10 mouse cellular contexts compared by ENCODE assay signal in the genomic region with DNA sequence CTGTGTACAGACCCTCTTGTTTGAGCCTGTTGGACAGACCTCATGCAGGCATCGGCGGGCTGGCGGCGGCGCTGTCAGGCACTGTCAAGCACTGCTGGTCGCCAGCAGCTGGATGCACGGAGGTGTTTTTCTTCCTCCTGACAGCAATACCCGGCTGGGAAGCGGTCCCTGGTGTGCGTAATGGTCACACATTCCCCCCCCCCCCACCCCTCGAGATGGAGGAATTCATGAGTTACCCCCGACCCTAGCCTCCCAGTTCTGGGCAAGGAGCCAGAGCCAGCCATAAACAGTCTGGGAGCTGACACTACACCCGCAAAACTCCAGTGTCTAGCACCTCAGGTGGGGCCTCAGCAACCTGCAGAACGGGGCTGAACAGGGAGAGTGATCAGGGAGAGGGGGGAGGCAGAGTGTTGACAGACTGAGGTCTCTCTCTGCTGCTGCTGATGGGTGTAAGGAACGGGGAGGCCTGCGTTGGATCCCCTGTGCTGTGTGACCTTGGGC. TPM values are rescaled to one million over a fixed set of nuclear protein-coding genes. Genes with fewer than 3 reads are reported as not detected.
A peak's percentile ranks its signal among the peaks of the same experiment; 100 is the strongest.
DNase-seq lines count a peak whose midpoint lies in the region; ATAC-seq and TF ChIP-seq lines count a peak whose summit lies in the region.
"Had no signal": no experiment of that assay in that cellular context is flagged by ENCODE, and none has a peak within 500 bp of the region (broad histone marks: within the 10 kb centered on the region; RNA-seq: fewer than 3 reads in every experiment).

No protein-coding gene starts in this region.

- H3K4me2 ChIP-seq in lung, embryonic 14.5 days: peak overlapping the region; percentile 34; the same call in 1 of the 2 replicates
- peak overlapping the region; percentile 25 for H3K4me2 ChIP-seq in hindbrain, embryonic 16.5 days (ENCODE audit: low read length)
- peak overlapping the region; percentile 33 for H3K4me2 ChIP-seq in neural tube, embryonic 13.5 days

- no peaks in the 10 kb centered on the region for H3K27me3 ChIP-seq in lung, embryonic 14.5 days (ENCODE audit: insufficient read depth, low read length)
- H3K27me3 ChIP-seq in hindbrain, embryonic 16.5 days (replicated peaks; ENCODE audit: control insufficient read depth, insufficient read depth, low read length): no peaks in the 10 kb centered on the region
- no peaks in the 10 kb centered on the region for H3K27me3 ChIP-seq in neural tube, embryonic 13.5 days

- DNase-seq in heart, adult 11 months: peak; percentile 91
- no peak for DNase-seq in heart, adult 18-20 months
- DNase-seq in lung, embryonic 14.5 days: peak; percentile 85
- DNase-seq in lung, adult 18-20 months: no peak
- DNase-seq in adrenal gland, postnatal 10 days: no peak
- no peak for DNase-seq in left cerebral cortex, adult 18-20 months (ENCODE audit: low spot score in 2 of 2)
- DNase-seq: cerebellum, adult 11-12 months had no signal

- no peaks in the 10 kb centered on the region for H3K36me3 ChIP-seq in lung, embryonic 14.5 days (ENCODE audit: insufficient read depth)
- no peaks in the 10 kb centered on the region for H3K36me3 ChIP-seq in hindbrain, embryonic 16.5 days (ENCODE audit: control insufficient read depth, insufficient read depth, low read length)
- H3K36me3 ChIP-seq in neural tube, embryonic 13.5 days: no peaks in the 10 kb centered on the region

- TF ChIP-seq CTCF in lung, embryonic 14.5 days (IDR thresholded peaks at IDR 0.05; ENCODE audit: low read depth): no peak

- no peak overlapping the region for H3K27ac ChIP-seq in lung, embryonic 14.5 days (ENCODE audit: low read depth)
- H3K27ac ChIP-seq in hindbrain, embryonic 16.5 days (ENCODE audit: low read depth, low read length): 0 out of 2 replicates have a peak overlapping the region, but pooled peaks have one; percentile 24
- peak overlapping the region; percentile 59 for H3K27ac ChIP-seq in neural tube, embryonic 13.5 days (replicated peaks)

- H3K4me1 ChIP-seq in lung, embryonic 14.5 days (ENCODE audit: insufficient read depth): peaks cover 19% of the 10 kb centered on the region
- H3K4me1 ChIP-seq in hindbrain, embryonic 16.5 days (ENCODE audit: control insufficient read depth, insufficient read depth, low read depth, low read length): peaks cover 62% of the 10 kb centered on the region
- peaks cover 84% of the 10 kb centered on the region for H3K4me1 ChIP-seq in neural tube, embryonic 13.5 days (replicated peaks)

- H3K9ac ChIP-seq in lung, embryonic 14.5 days: no peak overlapping the region
- H3K9ac ChIP-seq in hindbrain, embryonic 16.5 days (ENCODE audit: low read depth, low read length): peak overlapping the region; percentile 42; the same call in 1 of the 2 replicates
- H3K9ac ChIP-seq in neural tube, embryonic 13.5 days: peak overlapping the region; percentile 42; the same call in 1 of the 2 replicates

- ATAC-seq in lung, embryonic 14.5 days (ENCODE audit: insufficient read depth): peak; percentile 80
- 0 out of 2 replicates have a peak, but pooled peaks have one; percentile 31 for ATAC-seq in hindbrain, embryonic 16.5 days
- peak; percentile 57 for ATAC-seq in neural tube, embryonic 13.5 days (ENCODE audit: low read depth)

- WGBS in lung, embryonic 14.5 days: 12% methylated on average over 16 of the region's 16 CpGs
- 10% methylated on average over 16 of the region's 16 CpGs for WGBS in hindbrain, embryonic 16.5 days
- WGBS in neural tube, embryonic 13.5 days: 16% methylated on average over 16 of the region's 16 CpGs

- H3K9me3 ChIP-seq in lung, embryonic 14.5 days (ENCODE audit: low read depth, low read length): no peaks in the 10 kb centered on the region
- no peaks in the 10 kb centered on the region for H3K9me3 ChIP-seq in hindbrain, embryonic 16.5 days (ENCODE audit: control insufficient read depth, low read length)
- H3K9me3 ChIP-seq in neural tube, embryonic 13.5 days: no peaks in the 10 kb centered on the region
- H3K9me3 ChIP-seq: megakaryocyte, embryonic 14.5 days had no signal

- H3K4me3 ChIP-seq in lung, embryonic 14.5 days (ENCODE audit: low read depth, low read length): no peak overlapping the region
- no peak overlapping the region for H3K4me3 ChIP-seq in hindbrain, embryonic 16.5 days (ENCODE audit: low read length)
- no peak overlapping the region for H3K4me3 ChIP-seq in neural tube, embryonic 13.5 days
- H3K4me3 ChIP-seq: megakaryocyte, embryonic 14.5 days had no signal

RNA-seq across cellular contexts. Expression of a gene that starts 17.2 kb away (rescaled TPM):
- total RNA-seq in heart, adult 18-20 months (2021): 10 to 100 TPM; 16.0 to 16.6 TPM
- polyA plus RNA-seq in lung, embryonic 14.5 days (2014; fragmentation: Nextera tagmentation; extraction: Ambion mirVana): 8.9 and 9.7 TPM in 2 replicates
- 22.3 and 35.8 TPM in 2 replicates for polyA plus RNA-seq in hindbrain, embryonic 16.5 days (2015; fragmentation: Nextera tagmentation; extraction: Ambion mirVana)
- 22.3 and 23.5 TPM in 2 replicates for polyA plus RNA-seq in neural tube, embryonic 13.5 days (2015; fragmentation: Nextera tagmentation; extraction: Ambion mirVana)
- 1 to 10 TPM; 6.4 to 8.5 TPM for total RNA-seq in adrenal gland, postnatal 10 days (2021)
- 10 to 100 TPM; 65.8 to 70.9 TPM for total RNA-seq in left cerebral cortex, adult 18-20 months (2021)

Comparison
In these comparisons a context has a peak if more than half of its experiments do, and no peak if none do; other contexts are left out.
1. DNase-seq: peak in heart, adult 11 months (single experiment) and lung, embryonic 14.5 days (single experiment); none in heart, adult 18-20 months (0 of 2), lung, adult 18-20 months (0 of 2), adrenal gland, postnatal 10 days (single experiment) and left cerebral cortex, adult 18-20 months (0 of 2).
2. Peak in every context shown above with its lines, with median percentiles within 50 percentile points of each other: ATAC-seq and H3K4me2 ChIP-seq.